ENCODE assay signal across 8 mouse cellular contexts in genomic region chr10:43751881-43752675, GRCm38 (mm10).
A peak's percentile ranks its signal among the peaks of the same experiment; 100 is the strongest.
DNase-seq lines count a peak whose midpoint lies in the region.
"Had no signal": no experiment of that assay in that cellular context is flagged by ENCODE, and none has a peak within 500 bp of the region (broad histone marks: within the 10 kb centered on the region; RNA-seq: fewer than 3 reads in every experiment).

No protein-coding gene starts in this region.

- 51% methylated on average over 5 of the region's 5 CpGs for WGBS in hindbrain, embryonic 10.5 days

- peaks cover 7% of the 10 kb centered on the region for H3K4me1 ChIP-seq in hindbrain, embryonic 10.5 days (replicated peaks)
- H3K4me1 ChIP-seq: embryonic facial prominence, embryonic 12.5 days had no signal

- H3K9me3 ChIP-seq in hindbrain, embryonic 10.5 days, result no peaks in the 10 kb centered on the region
- H3K9me3 ChIP-seq: embryonic facial prominence, embryonic 12.5 days had no signal

- H3K36me3 ChIP-seq in hindbrain, embryonic 10.5 days, result no peaks in the 10 kb centered on the region
- H3K36me3 ChIP-seq: embryonic facial prominence, embryonic 12.5 days had no signal

- DNase-seq in ES-CJ7 (ENCODE audit: low read depth, low spot score), result peak; percentile 8
- peak; percentile 38 for DNase-seq in ZHBTc4 (ENCODE audit: low read depth, low spot score)
- DNase-seq in frontal cortex, adult 2 months (ENCODE audit: extremely low spot score in 1 of 2, low spot score in 1 of 2), result peak; percentile 18 to 32
- DNase-seq in hindbrain, embryonic 10.5 days (ENCODE audit: low spot score), result peak; percentile 14
- DNase-seq in layer of hippocampus, postnatal 10 days (ENCODE audit: low spot score in 2 of 2), result peak; percentile 57 to 68
- peak; percentile 37 to 52 for DNase-seq in monocyte, adult 2 months (ENCODE audit: low read depth in 1 of 2, low spot score in 2 of 2)
- DNase-seq in thymus, postnatal 4 days, result no peak

- no peaks in the 10 kb centered on the region for H3K27me3 ChIP-seq in hindbrain, embryonic 10.5 days (ENCODE audit: insufficient read depth, poor library complexity, severe bottlenecking)
- H3K27me3 ChIP-seq: embryonic facial prominence, embryonic 12.5 days had no signal

- peak overlapping the region; percentile 50; the same call in 1 of the 2 replicates for H3K27ac ChIP-seq in hindbrain, embryonic 10.5 days
- H3K27ac ChIP-seq: embryonic facial prominence, embryonic 12.5 days had no signal

- H3K4me3 ChIP-seq in hindbrain, embryonic 10.5 days, result no peak overlapping the region
- H3K4me3 ChIP-seq: embryonic facial prominence, embryonic 12.5 days had no signal
